Mouse (Mus musculus): ENCODE measurements around the gene Acsbg1. TPM values are rescaled to one million over a fixed set of nuclear protein-coding genes. Genes with fewer than 3 reads are reported as not detected.
A peak's percentile ranks its signal among the peaks of the same experiment; 100 is the strongest.
"Not testable (repeated sequence)": the region's sequence is repeated elsewhere in the genome, so short reads cannot be mapped to it uniquely, and the experiment has no call there.

Acsbg1 gene
- total and polyA plus RNA-seq, 2 experiments from 2014 or later, result 0.07 to 0.69 TPM

- Histone ChIP-seq H3K9me3 (replicated peaks; ENCODE audit: control insufficient read depth, low read length) (no peaks in the 10 kb centered on the region), H3K9ac (replicated peaks; ENCODE audit: low read depth, low read length) (no peak overlapping the region), H3K36me3 (replicated peaks; ENCODE audit: control insufficient read depth, insufficient read depth, low read length) (peaks cover 42% of the 10 kb centered on the region), H3K27ac (ENCODE audit: low read depth) (no peak overlapping the region), H3K27me3 (ENCODE audit: control insufficient read depth, insufficient read depth, low read length) (no peaks in the 10 kb centered on the region), H3K4me2 (ENCODE audit: low read depth, low read length) (no peak overlapping the region), H3K4me3 (ENCODE audit: low read depth, low read length) (no peak overlapping the region), H3K4me1 (ENCODE audit: control insufficient read depth, insufficient read depth) (no peaks in the 10 kb centered on the region)
- WGBS, result 50% methylated on average over 4 of the region's 4 CpGs
- ATAC-seq (ENCODE audit: insufficient read depth, low read depth) (peak; percentile 61; the same call in 1 of the 2 replicates), DNase-seq (ENCODE audit: low spot score) (peak; percentile 41)
- no peak for TF ChIP-seq EP300 (IDR thresholded peaks at IDR 0.05; ENCODE audit: low read depth)
- TF ChIP-seq CTCF (IDR thresholded peaks at IDR 0.05; ENCODE audit: low read depth), result peak; percentile 61
Observed at GRCm38 (mm10) chr9:54604886-54605285, 56.8 kb downstream of the Acsbg1 start.

DNA sequence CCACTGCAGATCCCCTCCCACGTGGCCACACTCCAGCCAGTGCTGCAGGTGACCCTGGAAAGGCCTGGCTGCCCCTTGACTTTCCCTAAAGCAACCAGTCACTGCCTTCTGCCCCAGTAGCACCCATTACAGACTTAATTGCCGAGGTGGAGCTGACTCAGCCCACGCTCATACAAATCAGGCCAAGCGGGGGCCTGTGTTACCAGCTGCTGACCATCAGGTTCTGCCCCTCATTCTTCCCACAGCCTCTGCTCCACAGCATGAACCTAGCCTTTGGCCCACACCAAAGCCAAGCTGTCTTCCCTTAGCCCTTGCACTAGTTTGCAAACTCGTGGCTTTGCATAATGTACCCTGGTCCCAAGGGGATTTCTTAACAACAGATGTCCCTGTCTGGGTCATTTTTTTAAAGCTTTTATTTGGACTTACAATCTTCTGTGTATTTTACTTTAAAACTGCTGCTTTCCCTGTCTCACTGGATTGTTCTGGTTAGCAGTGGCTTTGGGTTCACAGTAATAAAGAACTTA, 57.5 kb downstream of the Acsbg1 start:
- no peak overlapping the region for H3K9ac ChIP-seq (replicated peaks; ENCODE audit: low read depth, low read length)
- H3K4me2 ChIP-seq (ENCODE audit: low read depth, low read length), result no peak overlapping the region
- DNase-seq (ENCODE audit: low spot score) (no peak), ATAC-seq (ENCODE audit: insufficient read depth, low read depth) (no peak)
- H3K27me3 ChIP-seq (ENCODE audit: control insufficient read depth, insufficient read depth, low read length), result no peaks in the 10 kb centered on the region
- no peaks in the 10 kb centered on the region for H3K9me3 ChIP-seq (replicated peaks; ENCODE audit: control insufficient read depth, low read length)
- no peak for TF ChIP-seq EP300 (IDR thresholded peaks at IDR 0.05; ENCODE audit: low read depth)
- no peak for TF ChIP-seq CTCF (IDR thresholded peaks at IDR 0.05; ENCODE audit: low read depth)
- no peaks in the 10 kb centered on the region for H3K4me1 ChIP-seq (ENCODE audit: control insufficient read depth, insufficient read depth)
- no peak overlapping the region for H3K4me3 ChIP-seq (ENCODE audit: low read depth, low read length)
- H3K36me3 ChIP-seq (replicated peaks; ENCODE audit: control insufficient read depth, insufficient read depth, low read length), result peaks cover 49% of the 10 kb centered on the region
- WGBS, result 68% methylated on average over 5 of the region's 5 CpGs
- H3K27ac ChIP-seq (ENCODE audit: low read depth), result no peak overlapping the region

DNA sequence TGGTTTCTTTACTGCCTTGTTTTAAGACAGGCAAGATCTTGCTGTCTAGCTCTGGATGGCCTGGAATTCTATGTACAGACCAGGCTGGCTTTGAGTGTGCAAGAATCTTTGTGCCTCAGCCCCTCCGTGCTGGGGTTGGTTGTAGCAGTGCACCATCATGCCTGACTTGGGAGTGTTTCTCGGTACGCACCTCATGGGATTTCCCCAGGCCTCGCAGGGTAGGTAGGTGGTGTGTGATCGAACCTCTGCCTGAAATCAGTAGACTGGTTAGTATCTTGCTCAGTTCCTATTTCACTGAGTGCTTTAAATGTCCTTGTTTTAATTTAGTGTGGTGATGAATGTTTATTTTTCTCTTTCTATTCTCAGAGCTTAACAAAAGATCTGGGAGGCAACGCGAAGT, 58.8 kb downstream of the Acsbg1 start:
- H3K36me3 ChIP-seq (replicated peaks; ENCODE audit: control insufficient read depth, insufficient read depth, low read length), result peaks cover 62% of the 10 kb centered on the region
- H3K9ac ChIP-seq (replicated peaks; ENCODE audit: low read depth, low read length), result no peak overlapping the region
- TF ChIP-seq CTCF (IDR thresholded peaks at IDR 0.05; ENCODE audit: low read depth) (no peak), EP300 (IDR thresholded peaks at IDR 0.05; ENCODE audit: low read depth) (no peak)
- H3K4me3 ChIP-seq (ENCODE audit: low read depth, low read length), result no peak overlapping the region
- H3K9me3 ChIP-seq (replicated peaks; ENCODE audit: control insufficient read depth, low read length), result no peaks in the 10 kb centered on the region
- no peak for ATAC-seq (ENCODE audit: insufficient read depth, low read depth)
- WGBS, result 83% methylated on average over 7 of the region's 7 CpGs
- 0 out of 2 replicates have a peak, but pooled peaks cover under 1% of the 10 kb centered on the region for H3K4me1 ChIP-seq (ENCODE audit: control insufficient read depth, insufficient read depth)
- no peaks in the 10 kb centered on the region for H3K27me3 ChIP-seq (ENCODE audit: control insufficient read depth, insufficient read depth, low read length)
- no peak overlapping the region for H3K4me2 ChIP-seq (ENCODE audit: low read depth, low read length)
- no peak overlapping the region for H3K27ac ChIP-seq (ENCODE audit: low read depth)
- no peak for DNase-seq (ENCODE audit: low spot score)

- TF ChIP-seq CTCF (IDR thresholded peaks at IDR 0.05; ENCODE audit: low read depth) (no peak), EP300 (IDR thresholded peaks at IDR 0.05; ENCODE audit: low read depth) (no peak)
- 80% methylated on average over 2 of the region's 2 CpGs for whole genome bisulfite sequencing
- Histone ChIP-seq H3K27me3 (ENCODE audit: control insufficient read depth, insufficient read depth, low read length) (no peaks in the 10 kb centered on the region), H3K4me2 (ENCODE audit: low read depth, low read length) (no peak overlapping the region), H3K4me1 (ENCODE audit: control insufficient read depth, insufficient read depth) (0 out of 2 replicates have a peak, but pooled peaks cover 6% of the 10 kb centered on the region), H3K9ac (replicated peaks; ENCODE audit: low read depth, low read length) (no peak overlapping the region), H3K4me3 (ENCODE audit: low read depth, low read length) (no peak overlapping the region), H3K36me3 (replicated peaks; ENCODE audit: control insufficient read depth, insufficient read depth, low read length) (peaks cover 67% of the 10 kb centered on the region), H3K9me3 (replicated peaks; ENCODE audit: control insufficient read depth, low read length) (no peaks in the 10 kb centered on the region), H3K27ac (ENCODE audit: low read depth) (no peak overlapping the region)
- ATAC-seq (ENCODE audit: insufficient read depth, low read depth), result no peak
- DNase-seq (ENCODE audit: low spot score), result no peak
Observed at GRCm38 (mm10) chr9:54602386-54602785, 59.3 kb downstream of the Acsbg1 start.

DNA sequence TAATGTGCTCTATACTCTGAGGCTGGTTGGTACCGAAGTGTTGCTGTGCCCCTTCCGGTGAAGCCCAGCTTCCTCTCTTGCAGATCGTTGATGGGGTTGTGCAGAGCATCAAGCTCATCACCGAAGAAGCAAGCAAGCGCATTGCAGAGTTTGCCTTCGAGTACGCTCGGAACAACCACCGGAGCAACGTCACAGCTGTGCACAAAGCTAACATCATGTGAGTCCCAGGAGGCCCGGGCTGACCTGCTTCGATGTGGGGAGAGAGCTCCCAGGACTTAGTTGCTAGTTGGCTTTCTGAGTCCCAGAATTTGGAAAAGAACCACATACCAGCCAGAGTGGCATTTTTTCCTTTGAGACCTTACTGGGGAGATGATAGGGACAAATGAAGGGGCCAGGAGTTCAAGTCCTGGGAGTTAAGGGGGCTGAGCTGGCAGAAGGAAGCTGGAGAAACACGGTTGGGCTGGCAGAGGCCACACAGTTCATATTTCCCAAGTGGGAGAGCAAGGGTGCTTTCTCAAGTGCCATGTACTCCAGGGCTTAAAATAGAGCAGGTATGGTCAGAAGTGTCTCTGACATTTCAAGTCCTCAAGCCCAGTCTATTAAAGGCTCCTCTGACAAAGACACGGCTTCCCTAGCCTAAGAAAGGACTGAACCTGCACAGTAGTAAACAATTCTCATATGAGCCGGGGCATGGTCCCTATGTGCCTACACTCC, 64.8 kb downstream of the Acsbg1 start:
- H3K4me2 ChIP-seq (ENCODE audit: low read depth, low read length), result peak overlapping the region; percentile 21; the same call in 1 of the 2 replicates
- ATAC-seq (ENCODE audit: insufficient read depth, low read depth) (peak; percentile 85), DNase-seq (ENCODE audit: low spot score) (peak; percentile 73)
- WGBS, result 49% methylated on average over 15 of the region's 15 CpGs
- H3K36me3 ChIP-seq (replicated peaks; ENCODE audit: control insufficient read depth, insufficient read depth, low read length), result peaks cover 95% of the 10 kb centered on the region
- no peaks in the 10 kb centered on the region for H3K27me3 ChIP-seq (ENCODE audit: control insufficient read depth, insufficient read depth, low read length)
- TF ChIP-seq CTCF (IDR thresholded peaks at IDR 0.05; ENCODE audit: low read depth) (no peak), EP300 (IDR thresholded peaks at IDR 0.05; ENCODE audit: low read depth) (no peak)
- no peak overlapping the region for H3K4me3 ChIP-seq (ENCODE audit: low read depth, low read length)
- no peaks in the 10 kb centered on the region for H3K9me3 ChIP-seq (replicated peaks; ENCODE audit: control insufficient read depth, low read length)
- 0 out of 2 replicates have a peak, but pooled peaks cover 13% of the 10 kb centered on the region for H3K4me1 ChIP-seq (ENCODE audit: control insufficient read depth, insufficient read depth)
- peak overlapping the region; percentile 15; the same call in 1 of the 2 replicates for H3K9ac ChIP-seq (replicated peaks; ENCODE audit: low read depth, low read length)
- peak overlapping the region; percentile 86 for H3K27ac ChIP-seq (ENCODE audit: low read depth)

GRCm38 (mm10) chr9:54593652-54594051, 68.0 kb downstream of the Acsbg1 start:
- H3K27me3 ChIP-seq (ENCODE audit: control insufficient read depth, insufficient read depth, low read length); H3K4me3 ChIP-seq (ENCODE audit: low read depth, low read length); H3K9ac ChIP-seq (replicated peaks; ENCODE audit: low read depth, low read length); DNase-seq (ENCODE audit: low spot score); H3K9me3 ChIP-seq (replicated peaks; ENCODE audit: control insufficient read depth, low read length); H3K4me2 ChIP-seq (ENCODE audit: low read depth, low read length); ATAC-seq (ENCODE audit: insufficient read depth, low read depth); H3K27ac ChIP-seq (ENCODE audit: low read depth): not testable (repeated sequence)
- H3K36me3 ChIP-seq (replicated peaks; ENCODE audit: control insufficient read depth, insufficient read depth, low read length), result peaks cover 82% of the 10 kb centered on the region
- H3K4me1 ChIP-seq (ENCODE audit: control insufficient read depth, insufficient read depth), result 0 out of 2 replicates have a peak, but pooled peaks cover 13% of the 10 kb centered on the region
- WGBS, result 75% methylated on average over 4 of the region's 4 CpGs

All from heart, postnatal 0 days (tissue).